Mouse (Mus musculus): ENCODE data around the gene Tsc22d1. TPM values are rescaled to one million over a fixed set of nuclear protein-coding genes. Genes with fewer than 3 reads are reported as not detected.

Gene Tsc22d1
- total and polyA plus RNA-seq, 3 experiments, result 0.25 to 1.3 (median 0.69) TPM

DNA sequence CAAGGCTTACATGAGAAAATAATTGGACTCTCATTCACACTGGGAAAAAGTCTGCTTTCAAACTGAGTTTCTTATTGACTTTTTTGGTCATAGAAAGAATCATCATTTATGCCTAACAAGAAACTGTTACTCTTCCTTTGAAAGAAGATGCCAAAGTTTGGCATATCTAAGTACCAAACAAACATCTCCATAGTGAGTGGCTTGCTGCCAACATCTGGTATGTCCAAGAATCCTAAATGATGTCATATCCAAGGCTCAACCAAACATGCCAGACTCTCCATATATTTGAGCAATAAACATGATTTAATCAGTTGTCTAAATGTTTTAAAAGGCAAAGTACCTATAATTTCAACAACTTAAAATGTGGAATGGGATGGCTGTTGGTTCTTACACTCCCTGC, 16.5 kb upstream of the Tsc22d1 start:
- no peak overlapping the region for H3K9ac ChIP-seq (ENCODE audit: insufficient read depth, low read depth)
- no peak overlapping the region for H3K27ac ChIP-seq (ENCODE audit: insufficient read depth, low read depth)
- H3K27me3 ChIP-seq (replicated peaks), result no peaks in the 10 kb centered on the region
- H3K4me1 ChIP-seq (ENCODE audit: control insufficient read depth in 1 of 2, insufficient read depth in 2 of 2), result no peaks in the 10 kb centered on the region
- H3K79me2 ChIP-seq (replicated peaks; ENCODE audit: control insufficient read depth, extremely low read depth, insufficient read depth, poor library complexity, severe bottlenecking), result no peaks in the 10 kb centered on the region
- H3K4me3 ChIP-seq (replicated peaks in 1 of 3; ENCODE audit: low read depth in 2 of 3, low read length in 2 of 3, poor library complexity in 1 of 3), result no peak overlapping the region
- H3K4me2 ChIP-seq (ENCODE audit: insufficient read depth, low read depth, poor library complexity, severe bottlenecking), result no peak overlapping the region
- in situ Hi-C loops (cut with MboI; ENCODE audit: low pct_ligation_motif_present, low pct_unique_long_range_greater_than_20kb, low sequenced_read_pairs), result no loop called here
- no peaks in the 10 kb centered on the region for H3K9me3 ChIP-seq (replicated peaks; ENCODE audit: low read length)
- TF ChIP-seq MAZ (IDR thresholded peaks at IDR 0.05; ENCODE audit: low read depth, low read length) (no peak), RCOR1 (conservative IDR thresholded peaks at IDR 0.05; ENCODE audit: low read depth, low read length) (no peak), IRF4 (IDR thresholded peaks at IDR 0.05; ENCODE audit: low read depth, low read length) (no peak), ZMIZ1 (IDR thresholded peaks at IDR 0.05; ENCODE audit: low read depth, low read length) (no peak)
- no peak for DNase-seq (ENCODE audit: extremely low read depth)
- dilution Hi-C loops (cut with MboI; ENCODE audit: extremely low pct_ligation_motif_present, extremely low pct_unique_long_range_greater_than_20kb, low sequenced_read_pairs), result no loop called here
- no peaks in the 10 kb centered on the region for H3K36me3 ChIP-seq (replicated peaks in 1 of 2; ENCODE audit: control insufficient read depth in 1 of 2, insufficient read depth in 1 of 2, low read length in 1 of 2)

DNA sequence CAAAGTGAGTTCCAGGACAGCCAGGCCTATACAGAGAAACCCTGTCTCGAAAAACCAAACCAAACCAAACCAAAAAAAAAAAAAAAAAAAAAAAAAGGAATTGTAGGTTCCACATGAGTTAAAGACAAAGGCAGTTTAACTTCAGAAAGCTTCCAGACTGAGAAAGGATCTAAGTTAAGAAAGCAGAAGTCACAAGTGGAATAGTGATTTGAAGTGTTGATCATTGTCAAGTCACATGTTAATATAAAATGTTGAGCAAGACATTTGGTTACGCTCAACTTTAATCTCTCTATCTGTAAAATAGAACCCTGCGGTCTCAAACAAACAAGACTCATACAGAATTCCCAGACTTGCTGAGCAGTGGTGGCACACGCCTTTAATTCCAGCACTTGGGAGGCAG, 12.2 kb upstream of the Tsc22d1 start:
- Histone ChIP-seq H3K9me3 (replicated peaks; ENCODE audit: low read length) (no peaks in the 10 kb centered on the region), H3K4me2 (ENCODE audit: insufficient read depth, low read depth, poor library complexity, severe bottlenecking) (no peak overlapping the region), H3K9ac (ENCODE audit: insufficient read depth, low read depth) (no peak overlapping the region), H3K79me2 (replicated peaks; ENCODE audit: control insufficient read depth, extremely low read depth, insufficient read depth, poor library complexity, severe bottlenecking) (no peaks in the 10 kb centered on the region), H3K4me1 (ENCODE audit: control insufficient read depth in 1 of 2, insufficient read depth in 2 of 2) (no peaks in the 10 kb centered on the region), H3K27me3 (replicated peaks) (no peaks in the 10 kb centered on the region), H3K36me3 (replicated peaks in 1 of 2; ENCODE audit: control insufficient read depth in 1 of 2, insufficient read depth in 1 of 2, low read length in 1 of 2) (no peaks in the 10 kb centered on the region), H3K27ac (ENCODE audit: insufficient read depth, low read depth) (no peak overlapping the region), H3K4me3 (replicated peaks in 1 of 3; ENCODE audit: low read depth in 2 of 3, low read length in 2 of 3, poor library complexity in 1 of 3) (no peak overlapping the region)
- in situ Hi-C loops (cut with MboI; ENCODE audit: low pct_ligation_motif_present, low pct_unique_long_range_greater_than_20kb, low sequenced_read_pairs), result no loop called here
- TF ChIP-seq SMC3 (IDR thresholded peaks at IDR 0.05; ENCODE audit: low read depth, low read length) (no peak), CHD1 (IDR thresholded peaks at IDR 0.05; ENCODE audit: low read depth, low read length) (no peak), TBP (conservative IDR thresholded peaks at IDR 0.05; ENCODE audit: low read depth, low read length) (no peak)
- no peak for DNase-seq (ENCODE audit: extremely low read depth)
- dilution Hi-C loops (cut with MboI; ENCODE audit: extremely low pct_ligation_motif_present, extremely low pct_unique_long_range_greater_than_20kb, low sequenced_read_pairs), result no loop called here

DNA sequence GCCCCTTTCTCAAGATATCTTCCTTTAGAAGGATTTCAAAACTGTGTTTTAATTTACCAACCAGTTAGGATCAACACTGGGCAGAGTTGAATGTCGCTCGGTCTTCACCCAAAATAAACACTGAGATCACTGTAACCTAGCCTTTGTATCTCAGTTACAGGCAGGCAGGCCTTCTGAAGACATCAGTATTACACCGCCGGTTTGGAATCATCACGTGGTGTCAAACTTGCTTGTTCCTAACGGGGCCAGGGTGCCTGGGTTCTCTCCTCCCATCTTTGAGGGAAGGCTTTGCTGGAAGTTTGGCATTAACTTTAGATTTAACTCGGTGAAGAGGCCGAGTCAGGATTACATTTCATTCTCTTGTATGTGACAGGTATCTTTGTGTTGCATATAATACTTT, 5.7 kb upstream of the Tsc22d1 start:
- Histone ChIP-seq H3K27me3 (replicated peaks) (no peaks in the 10 kb centered on the region), H3K4me3 (replicated peaks in 1 of 3; ENCODE audit: low read depth in 2 of 3, low read length in 2 of 3, poor library complexity in 1 of 3) (no peak overlapping the region), H3K27ac (ENCODE audit: insufficient read depth, low read depth) (no peak overlapping the region), H3K9ac (ENCODE audit: insufficient read depth, low read depth) (no peak overlapping the region), H3K79me2 (replicated peaks; ENCODE audit: control insufficient read depth, extremely low read depth, insufficient read depth, poor library complexity, severe bottlenecking) (no peaks in the 10 kb centered on the region), H3K36me3 (replicated peaks in 1 of 2; ENCODE audit: control insufficient read depth in 1 of 2, insufficient read depth in 1 of 2, low read length in 1 of 2) (no peaks in the 10 kb centered on the region), H3K4me2 (ENCODE audit: insufficient read depth, low read depth, poor library complexity, severe bottlenecking) (no peak overlapping the region), H3K9me3 (replicated peaks; ENCODE audit: low read length) (no peaks in the 10 kb centered on the region), H3K4me1 (ENCODE audit: control insufficient read depth in 1 of 2, insufficient read depth in 2 of 2) (no peaks in the 10 kb centered on the region; a peak in 1 of 4 replicates)
- no peak for TF ChIP-seq SIN3A (IDR thresholded peaks at IDR 0.05; ENCODE audit: low read length)
- no peak for TF ChIP-seq MEF2A (IDR thresholded peaks at IDR 0.05; ENCODE audit: borderline replicate concordance, low read depth, low read length)
- no peak for TF ChIP-seq MAFK (IDR thresholded peaks at IDR 0.05; ENCODE audit: insufficient replicate concordance, low read length)
- no peak for TF ChIP-seq ZKSCAN1 (IDR thresholded peaks at IDR 0.05; ENCODE audit: borderline replicate concordance, low read depth, low read length)
- no peak for TF ChIP-seq ELF1 (IDR thresholded peaks at IDR 0.05; ENCODE audit: low read depth, low read length)
- no peak for TF ChIP-seq NELFE (IDR thresholded peaks at IDR 0.05; ENCODE audit: low read depth, low read length)
- TF ChIP-seq GABPA (IDR thresholded peaks at IDR 0.05; ENCODE audit: insufficient replicate concordance, low read depth, low read length), result no peak
- TF ChIP-seq ETS1 (conservative IDR thresholded peaks at IDR 0.05; ENCODE audit: low read depth, low read length), result no peak
- no peak for TF ChIP-seq JUN (IDR thresholded peaks at IDR 0.05; ENCODE audit: insufficient read depth, low read depth, low read length)
- no peak for TF ChIP-seq MAX (IDR thresholded peaks at IDR 0.05; ENCODE audit: low read length)
- dilution Hi-C loops (cut with MboI; ENCODE audit: extremely low pct_ligation_motif_present, extremely low pct_unique_long_range_greater_than_20kb, low sequenced_read_pairs), result no loop called here
- no peak for DNase-seq (ENCODE audit: extremely low read depth)
- in situ Hi-C loops (cut with MboI; ENCODE audit: low pct_ligation_motif_present, low pct_unique_long_range_greater_than_20kb, low sequenced_read_pairs), result no loop called here
